Mouse (Mus musculus) G1E (cell line): ENCODE data around the gene Tmc1.

Experiments
- CTCF ChIP-seq: IDR thresholded peaks from 2 replicates; pipeline ENCODE4 v1.5.1; 2012; ENCODE audit warnings: low read depth, low read length, inconsistent platforms, mixed read lengths
- GATA1 ChIP-seq: IDR thresholded peaks from 2 replicates; pipeline ENCODE4 v1.6.1; 2012; ENCODE audit warnings: borderline replicate concordance, low read length, inconsistent platforms, mixed read lengths
- GATA2 ChIP-seq: IDR thresholded peaks from 2 replicates; pipeline ENCODE4 v1.6.1; 2012; ENCODE audit warnings: low read depth, low read length, inconsistent platforms, borderline replicate concordance
- POLR2AphosphoS5 ChIP-seq: IDR thresholded peaks from 2 replicates; pipeline ENCODE4 v1.6.1; 2012; ENCODE audit warnings: low read depth, low read length, inconsistent platforms; ENCODE audit not compliant: insufficient replicate concordance
- TAL1 ChIP-seq: conservative IDR thresholded peaks from 2 replicates; pipeline ENCODE4 v1.6.1; 2012; ENCODE audit warnings: low read depth, low read length, inconsistent platforms, mixed read lengths

DNA sequence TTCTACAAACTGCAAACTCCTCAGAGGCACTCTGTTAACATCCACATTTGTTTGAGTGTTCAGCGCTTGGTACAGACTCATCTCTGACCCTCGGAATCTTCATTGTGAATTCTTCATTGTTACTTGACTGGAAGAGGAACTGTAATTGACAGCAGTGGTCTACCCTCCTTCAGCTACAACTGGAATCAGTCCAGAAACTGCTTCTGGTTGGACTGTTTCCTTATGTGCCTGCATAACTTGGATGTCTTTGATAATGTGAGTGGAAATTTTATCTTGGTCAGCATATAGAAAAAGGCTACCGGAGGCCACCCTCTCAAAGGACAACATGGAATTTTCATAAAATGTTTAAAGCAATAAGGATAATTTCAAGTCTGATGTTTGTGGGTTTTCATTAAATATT lies 192.9 kb downstream of the Tmc1 start:
- TF ChIP-seq CTCF (no peak), POLR2AphosphoS5 (no peak), TAL1 (no peak), GATA1 (no peak), GATA2 (no peak)
